Mouse (Mus musculus): ENCODE data around the gene Fbxo30. TPM values are rescaled to one million over a fixed set of nuclear protein-coding genes. Genes with fewer than 3 reads are reported as not detected.
"Not testable (repeated sequence)": the region's sequence is repeated elsewhere in the genome, so short reads cannot be mapped to it uniquely, and the experiment has no call there.

Fbxo30 gene
- polyA plus RNA-seq, 1 experiment from 2014 or later, result 15.1 TPM

DNA sequence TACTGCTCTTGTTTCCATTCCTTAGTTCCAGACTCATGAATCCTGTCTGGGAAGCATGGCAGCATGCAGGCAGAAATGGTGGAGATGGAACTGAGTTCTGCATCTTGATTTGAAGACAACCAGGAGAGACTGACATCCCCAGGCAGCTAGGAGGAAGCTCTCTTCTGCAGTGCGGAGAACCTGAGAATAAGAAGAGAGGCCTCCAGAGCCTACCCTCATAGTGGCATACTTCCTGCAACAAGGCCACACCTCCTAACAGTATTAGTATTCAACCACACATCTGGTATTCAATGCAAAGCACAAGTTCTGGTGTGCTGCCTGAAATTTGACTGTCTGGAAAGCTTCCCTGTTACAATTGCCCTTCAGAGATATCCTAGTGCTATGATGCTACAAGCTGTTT, 28.7 kb downstream of the Fbxo30 start:
- DNase-seq (ENCODE audit: low spot score) (no peak), ATAC-seq (no peak)
- H3K27ac ChIP-seq (ENCODE audit: low read depth, low read length), result no peak overlapping the region
- H3K9me3 ChIP-seq (replicated peaks; ENCODE audit: control insufficient read depth, low read length), result no peaks in the 10 kb centered on the region
- H3K36me3 ChIP-seq (ENCODE audit: control insufficient read depth, insufficient read depth, low read length), result no peaks in the 10 kb centered on the region
- no peak overlapping the region for H3K9ac ChIP-seq (ENCODE audit: low read length)
- no peak overlapping the region for H3K4me2 ChIP-seq (ENCODE audit: low read length)
- no peaks in the 10 kb centered on the region for H3K27me3 ChIP-seq (replicated peaks; ENCODE audit: control insufficient read depth, insufficient read depth, low read length)
- no peaks in the 10 kb centered on the region for H3K4me1 ChIP-seq (ENCODE audit: control insufficient read depth, insufficient read depth, low read length)
- WGBS, result 84% methylated on average over 1 of the region's 1 CpGs
- H3K4me3 ChIP-seq (ENCODE audit: low read depth, low read length), result no peak overlapping the region

DNA sequence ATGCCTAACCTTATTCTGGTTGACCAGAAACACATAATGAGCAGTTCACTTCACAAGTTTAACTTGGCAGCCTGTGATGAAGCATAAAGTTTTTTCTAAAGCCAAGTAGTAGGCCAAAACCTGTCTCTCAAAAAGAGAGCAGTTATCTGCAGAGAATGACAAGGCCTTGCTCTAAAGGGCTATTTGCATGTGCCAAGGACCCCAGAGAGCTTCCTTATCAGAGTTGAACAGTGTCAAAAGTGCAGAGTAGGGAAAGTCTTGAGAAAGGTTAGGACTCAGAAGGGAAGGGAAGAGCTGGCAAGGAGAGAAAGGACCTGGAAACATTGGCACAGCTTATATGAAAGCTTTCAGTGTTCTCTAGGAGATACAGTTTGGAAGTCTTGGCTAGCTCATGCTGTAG, 29.4 kb downstream of the Fbxo30 start:
- Histone ChIP-seq H3K9ac (ENCODE audit: low read length) (no peak overlapping the region), H3K27ac (ENCODE audit: low read depth, low read length) (no peak overlapping the region), H3K36me3 (ENCODE audit: control insufficient read depth, insufficient read depth, low read length) (no peaks in the 10 kb centered on the region), H3K4me2 (ENCODE audit: low read length) (no peak overlapping the region), H3K4me3 (ENCODE audit: low read depth, low read length) (no peak overlapping the region), H3K9me3 (replicated peaks; ENCODE audit: control insufficient read depth, low read length) (no peaks in the 10 kb centered on the region), H3K4me1 (ENCODE audit: control insufficient read depth, insufficient read depth, low read length) (no peaks in the 10 kb centered on the region), H3K27me3 (replicated peaks; ENCODE audit: control insufficient read depth, insufficient read depth, low read length) (no peaks in the 10 kb centered on the region)
- ATAC-seq (no peak), DNase-seq (ENCODE audit: low spot score) (no peak)

DNA sequence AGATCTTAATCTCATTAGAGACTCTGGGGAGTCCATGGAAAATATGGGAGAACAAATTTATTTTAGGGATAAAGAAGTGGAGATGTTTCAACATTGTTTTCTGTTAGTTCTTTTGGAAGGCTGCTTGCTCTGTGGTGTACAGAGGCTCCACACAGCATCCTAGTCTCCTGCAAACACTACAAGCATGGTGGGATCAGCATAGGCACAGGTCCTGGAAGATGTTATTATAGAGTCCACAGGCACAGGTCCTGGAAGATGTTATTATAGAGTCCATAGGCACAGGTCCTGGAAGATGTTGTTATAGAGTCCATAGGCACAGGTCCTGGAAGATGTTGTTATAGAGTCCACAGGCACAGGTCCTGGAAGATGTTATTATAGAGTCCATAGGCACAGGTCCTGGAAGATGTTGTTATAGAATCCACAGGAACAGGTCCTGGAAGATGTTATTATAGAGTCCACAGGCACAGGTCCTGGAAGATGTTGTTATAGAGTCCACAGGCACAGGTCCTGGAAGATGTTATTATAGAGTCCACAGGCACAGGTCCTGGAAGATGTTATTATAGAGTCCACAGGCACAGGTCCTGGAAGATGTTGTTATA, 36.8 kb downstream of the Fbxo30 start:
- not testable (repeated sequence) for DNase-seq (ENCODE audit: low spot score); H3K4me1 ChIP-seq (ENCODE audit: control insufficient read depth, insufficient read depth, low read length); H3K9ac ChIP-seq (ENCODE audit: low read length); H3K4me3 ChIP-seq (ENCODE audit: low read depth, low read length); ATAC-seq; H3K27ac ChIP-seq (ENCODE audit: low read depth, low read length); H3K4me2 ChIP-seq (ENCODE audit: low read length); H3K27me3 ChIP-seq (replicated peaks; ENCODE audit: control insufficient read depth, insufficient read depth, low read length); H3K9me3 ChIP-seq (replicated peaks; ENCODE audit: control insufficient read depth, low read length); H3K36me3 ChIP-seq (ENCODE audit: control insufficient read depth, insufficient read depth, low read length)

DNA sequence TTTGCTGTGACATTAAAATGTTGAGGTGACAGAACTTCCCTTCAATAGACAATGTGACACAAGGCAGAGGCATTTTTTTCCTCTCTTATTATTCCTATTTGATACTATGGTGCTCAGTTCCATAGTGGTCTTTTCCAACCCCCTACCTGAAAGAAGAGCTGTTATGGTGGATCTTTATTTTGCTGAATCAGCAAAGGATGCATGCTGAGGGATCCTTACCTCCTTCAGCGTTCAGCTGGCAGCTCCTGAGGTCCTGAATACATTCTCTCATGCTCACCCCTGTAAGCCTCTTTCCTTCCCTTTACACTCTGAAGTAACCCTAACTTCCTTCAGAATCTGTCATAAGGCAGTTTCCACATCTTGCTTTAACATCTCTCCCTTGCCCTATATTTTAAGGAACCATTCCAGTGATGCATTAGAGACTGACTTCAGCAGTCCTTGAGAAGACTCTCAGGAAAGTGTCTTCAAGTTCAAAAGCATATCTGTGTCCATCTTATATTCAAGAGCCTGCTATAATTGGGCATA, 38.4 kb downstream of the Fbxo30 start:
- Histone ChIP-seq H3K4me3 (ENCODE audit: low read depth, low read length) (no peak overlapping the region), H3K4me1 (ENCODE audit: control insufficient read depth, insufficient read depth, low read length) (no peaks in the 10 kb centered on the region), H3K27me3 (replicated peaks; ENCODE audit: control insufficient read depth, insufficient read depth, low read length) (no peaks in the 10 kb centered on the region), H3K9me3 (replicated peaks; ENCODE audit: control insufficient read depth, low read length) (no peaks in the 10 kb centered on the region), H3K27ac (ENCODE audit: low read depth, low read length) (no peak overlapping the region), H3K9ac (ENCODE audit: low read length) (no peak overlapping the region), H3K36me3 (ENCODE audit: control insufficient read depth, insufficient read depth, low read length) (no peaks in the 10 kb centered on the region), H3K4me2 (ENCODE audit: low read length) (no peak overlapping the region)
- ATAC-seq, result no peak
- 75% methylated on average over 1 of the region's 1 CpGs for WGBS
- no peak for DNase-seq (ENCODE audit: low spot score)

DNA sequence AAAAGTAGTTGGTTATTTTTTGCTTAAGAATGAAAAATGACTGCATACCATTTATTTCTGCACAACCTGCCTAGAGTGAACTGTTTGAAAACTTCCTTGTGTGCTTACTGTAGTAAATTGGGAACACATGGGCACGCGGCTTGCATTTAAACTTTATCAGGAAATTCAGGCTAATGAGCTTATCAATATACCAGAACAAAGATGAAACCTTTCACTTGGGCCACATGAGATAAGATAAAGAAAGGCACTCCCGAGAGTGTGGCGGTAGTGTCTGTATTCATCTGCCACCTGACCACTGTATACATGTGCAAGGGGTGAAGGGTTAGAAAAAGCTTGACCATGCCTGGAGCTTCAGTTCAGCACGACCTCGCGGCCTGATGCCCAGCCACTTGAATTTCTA, 41.2 kb downstream of the Fbxo30 start:
- Histone ChIP-seq H3K9me3 (replicated peaks; ENCODE audit: control insufficient read depth, low read length) (no peaks in the 10 kb centered on the region), H3K27me3 (replicated peaks; ENCODE audit: control insufficient read depth, insufficient read depth, low read length) (no peaks in the 10 kb centered on the region), H3K36me3 (ENCODE audit: control insufficient read depth, insufficient read depth, low read length) (no peaks in the 10 kb centered on the region), H3K4me2 (ENCODE audit: low read length) (no peak overlapping the region), H3K27ac (ENCODE audit: low read depth, low read length) (no peak overlapping the region), H3K9ac (ENCODE audit: low read length) (no peak overlapping the region), H3K4me3 (ENCODE audit: low read depth, low read length) (no peak overlapping the region), H3K4me1 (ENCODE audit: control insufficient read depth, insufficient read depth, low read length) (no peaks in the 10 kb centered on the region)
- DNase-seq (ENCODE audit: low spot score) (no peak), ATAC-seq (no peak)
- 89% methylated on average over 7 of the region's 7 CpGs for WGBS

DNA sequence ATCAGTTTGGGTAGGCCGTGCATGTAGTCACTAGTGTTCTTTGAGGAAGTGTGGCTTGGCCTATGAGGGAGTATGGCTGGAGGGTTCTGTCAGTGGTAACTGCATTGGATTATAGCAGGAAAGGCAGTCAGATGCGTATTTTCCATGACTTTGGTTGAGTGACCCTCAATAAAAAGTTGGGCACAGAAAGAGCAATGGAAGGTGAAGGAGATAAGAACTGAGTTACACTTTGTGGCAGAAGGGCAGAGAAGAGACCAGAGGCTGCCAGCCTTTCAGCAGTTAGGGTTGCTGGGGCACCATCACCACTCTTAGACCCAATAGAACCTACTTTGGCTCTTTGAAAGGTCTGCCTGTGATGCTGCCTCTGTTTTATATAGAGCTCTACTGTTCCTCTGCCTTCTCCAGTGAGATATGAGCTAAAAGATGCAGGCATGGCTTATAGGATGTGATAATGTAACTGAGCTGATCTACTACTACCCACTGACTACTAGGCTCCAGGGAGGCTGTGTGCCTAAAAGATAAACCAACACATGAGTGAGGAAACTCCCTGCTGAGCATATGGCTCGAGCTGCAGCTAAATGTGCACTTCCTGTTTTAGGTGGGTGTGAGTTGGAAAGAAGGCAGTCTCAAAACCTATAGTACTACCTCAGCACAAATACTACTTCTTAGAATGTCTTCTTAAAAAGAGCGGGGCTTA, 42.2 kb downstream of the Fbxo30 start:
- no peaks in the 10 kb centered on the region for H3K36me3 ChIP-seq (ENCODE audit: control insufficient read depth, insufficient read depth, low read length)
- H3K27ac ChIP-seq (ENCODE audit: low read depth, low read length), result no peak overlapping the region
- no peak overlapping the region for H3K4me2 ChIP-seq (ENCODE audit: low read length)
- no peaks in the 10 kb centered on the region for H3K4me1 ChIP-seq (ENCODE audit: control insufficient read depth, insufficient read depth, low read length)
- no peaks in the 10 kb centered on the region for H3K9me3 ChIP-seq (replicated peaks; ENCODE audit: control insufficient read depth, low read length)
- WGBS, result 75% methylated on average over 4 of the region's 4 CpGs
- DNase-seq (ENCODE audit: low spot score) (no peak), ATAC-seq (no peak)
- no peaks in the 10 kb centered on the region for H3K27me3 ChIP-seq (replicated peaks; ENCODE audit: control insufficient read depth, insufficient read depth, low read length)
- no peak overlapping the region for H3K4me3 ChIP-seq (ENCODE audit: low read depth, low read length)
- no peak overlapping the region for H3K9ac ChIP-seq (ENCODE audit: low read length)

DNA sequence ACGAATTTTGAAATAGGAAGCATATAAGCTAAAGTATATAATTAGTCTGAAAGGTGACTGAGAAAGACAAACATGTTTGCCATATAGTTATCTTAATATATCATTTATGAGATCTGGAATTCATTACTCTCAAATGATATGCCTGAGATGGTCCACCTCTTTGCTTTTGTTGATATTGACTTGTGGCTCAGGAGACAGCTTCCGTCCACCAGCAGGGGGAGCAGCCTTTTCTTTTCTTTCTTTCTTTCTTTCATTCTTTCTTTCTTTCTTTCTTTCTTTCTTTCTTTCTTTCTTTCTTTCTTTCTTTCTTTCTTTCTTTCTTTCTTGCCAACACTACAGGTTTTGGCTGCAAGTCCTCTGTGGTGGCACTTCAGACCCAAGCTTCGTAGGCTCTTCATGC, 45.4 kb downstream of the Fbxo30 start:
- no peak overlapping the region for H3K9ac ChIP-seq (ENCODE audit: low read length)
- WGBS, result 91% methylated on average over 3 of the region's 3 CpGs
- no peak overlapping the region for H3K4me2 ChIP-seq (ENCODE audit: low read length)
- no peaks in the 10 kb centered on the region for H3K27me3 ChIP-seq (replicated peaks; ENCODE audit: control insufficient read depth, insufficient read depth, low read length)
- no peak for ATAC-seq
- no peaks in the 10 kb centered on the region for H3K4me1 ChIP-seq (ENCODE audit: control insufficient read depth, insufficient read depth, low read length)
- H3K9me3 ChIP-seq (replicated peaks; ENCODE audit: control insufficient read depth, low read length), result no peaks in the 10 kb centered on the region
- no peak overlapping the region for H3K4me3 ChIP-seq (ENCODE audit: low read depth, low read length)
- H3K36me3 ChIP-seq (ENCODE audit: control insufficient read depth, insufficient read depth, low read length), result no peaks in the 10 kb centered on the region
- H3K27ac ChIP-seq (ENCODE audit: low read depth, low read length), result no peak overlapping the region
- no peak for DNase-seq (ENCODE audit: low spot score)

DNA sequence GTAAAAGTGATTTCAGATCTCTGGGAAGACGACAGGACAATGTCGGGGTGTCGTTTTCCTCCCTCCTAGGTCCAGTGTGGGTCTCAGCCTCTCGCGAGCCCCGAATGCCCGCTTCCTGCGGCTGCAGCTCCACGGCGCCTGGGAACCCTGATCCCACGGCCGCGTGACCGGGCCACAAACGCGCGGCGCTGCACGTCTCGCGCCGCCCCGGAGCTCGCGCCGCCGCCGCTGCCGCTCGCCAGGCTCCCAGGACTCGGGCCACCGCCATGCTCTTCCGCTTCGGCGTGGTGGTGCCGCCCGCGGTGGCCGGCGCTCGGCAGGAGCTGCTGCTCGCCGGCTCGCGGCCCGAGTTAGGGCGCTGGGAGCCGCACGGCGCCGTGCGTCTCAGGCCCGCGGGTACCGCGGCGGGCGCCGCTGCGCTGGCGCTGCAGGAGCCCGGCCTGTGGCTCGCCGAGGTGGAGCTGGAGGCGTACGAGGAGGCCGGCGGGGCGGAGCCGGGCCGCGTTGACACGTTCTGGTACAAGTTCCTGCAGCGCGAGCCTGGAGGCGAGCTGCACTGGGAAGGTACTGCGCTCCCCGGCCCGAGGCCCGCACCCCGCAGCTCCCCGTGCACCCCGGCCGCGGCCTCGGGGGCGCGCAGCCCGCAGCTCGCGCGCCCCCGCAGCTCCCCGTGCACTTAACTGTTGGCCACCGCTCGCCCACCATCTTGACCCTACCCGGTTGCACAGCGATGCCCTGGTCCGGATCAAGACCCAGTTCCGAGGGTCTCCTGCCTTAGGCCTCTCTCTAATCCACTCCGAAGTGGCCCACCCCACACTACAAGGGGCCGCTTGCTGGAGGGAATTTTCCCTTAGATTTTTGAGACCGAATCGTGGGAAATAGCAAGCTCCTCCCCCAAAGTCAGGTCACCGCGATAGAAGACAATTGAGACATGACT, 62.3 kb downstream of the Fbxo30 start, which contains the start of gene Epm2a:
TSS of gene Epm2a (plus strand) at position 200 of the 937 bp plus-strand sequence.
- peak; percentile 84 for DNase-seq (ENCODE audit: low spot score)
- no peaks in the 10 kb centered on the region for H3K9me3 ChIP-seq (replicated peaks; ENCODE audit: control insufficient read depth, low read length)
- peak within 1 kb of the TSS; percentile 96 for H3K27ac ChIP-seq (ENCODE audit: low read depth, low read length)
- WGBS, result under 1% methylated on average over 90 of the region's 106 CpGs
- H3K4me2 ChIP-seq (ENCODE audit: low read length), result peak within 1 kb of the TSS; percentile 73
- peak; percentile 96 for ATAC-seq
- peak within 1 kb of the TSS; percentile 89 for H3K9ac ChIP-seq (ENCODE audit: low read length)
- H3K4me3 ChIP-seq (ENCODE audit: low read depth, low read length), result peak within 1 kb of the TSS; percentile 68
- no peaks in the 10 kb centered on the region for H3K27me3 ChIP-seq (replicated peaks; ENCODE audit: control insufficient read depth, insufficient read depth, low read length)
- no peaks in the 10 kb centered on the region for H3K4me1 ChIP-seq (ENCODE audit: control insufficient read depth, insufficient read depth, low read length)
- no peaks in the 10 kb centered on the region for H3K36me3 ChIP-seq (ENCODE audit: control insufficient read depth, insufficient read depth, low read length)
